Mouse (Mus musculus): ENCODE measurements around the gene Slc9a8.

DNA sequence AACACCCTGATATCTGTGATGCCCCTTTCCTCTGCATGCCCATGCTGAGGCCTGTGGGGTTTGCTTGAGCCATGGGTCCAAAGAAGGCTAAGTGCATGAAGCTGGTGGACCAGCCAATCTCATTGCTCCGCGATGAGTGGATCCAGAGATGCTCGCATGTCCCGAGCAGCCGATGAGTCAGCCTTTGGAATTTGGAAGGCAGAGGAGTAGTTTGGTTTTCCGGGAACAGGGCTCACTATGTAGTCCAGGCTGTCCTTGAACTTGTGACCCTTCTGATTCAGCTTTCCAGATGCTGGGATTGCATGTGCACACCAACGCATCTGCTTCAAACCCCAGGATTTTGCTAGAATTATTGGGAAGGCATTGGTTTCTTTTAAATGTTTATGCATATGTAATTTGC is 21.9 kb upstream of the Slc9a8 start:
- no peak for TF ChIP-seq USF1 (IDR thresholded peaks at IDR 0.05; ENCODE audit: low read depth)
- no peak for TF ChIP-seq CTCF (IDR thresholded peaks at IDR 0.05; ENCODE audit: control insufficient read depth, insufficient read depth, insufficient read length)
- no peak for TF ChIP-seq MYOG (IDR thresholded peaks at IDR 0.05; ENCODE audit: control insufficient read depth, extremely low read depth, insufficient read length)
